Mouse (Mus musculus) liver, postnatal 0 days (tissue): Measurements from ENCODE around the gene Hdac8. TPM values are rescaled to one million over a fixed set of nuclear protein-coding genes. Genes with fewer than 3 reads are reported as not detected.

Experiments used
- ATAC-seq: fragments of 200-750 bp; cut with Nextera tagmentation; 2 replicates; pipeline ENCODE4 v1.8.0; 2017; ENCODE audit warnings: mild to moderate bottlenecking, moderate library complexity
- DNase-seq: peaks from one replicate; pipeline ENCODE4 v3.0.0-alpha.2; 2016
- H3K27ac ChIP-seq: fragments of 300-500 bp; sonication (generic); 2 replicates; pipeline ENCODE4 v1.5.1; 2014; ENCODE audit warnings: antibody characterized with exemption, moderate library complexity, mild to moderate bottlenecking, low read depth
- H3K27me3 ChIP-seq: fragments of 300-500 bp; sonication (generic); 2 replicates; pipeline ENCODE4 v1.6.1; 2014; ENCODE audit warnings: low read length, control low read depth, mixed read lengths; ENCODE audit not compliant: insufficient read depth
- H3K36me3 ChIP-seq: fragments of 300-500 bp; sonication (generic); replicated peaks from 2 replicates; pipeline ENCODE4 v1.6.1; 2014; ENCODE audit warnings: mild to moderate bottlenecking, control low read depth, low read length, moderate library complexity, mixed read lengths; ENCODE audit not compliant: insufficient read depth
- H3K4me1 ChIP-seq: fragments of 300-500 bp; sonication (generic); 2 replicates; pipeline ENCODE4 v1.6.1; 2014; ENCODE audit warnings: antibody characterized with exemption, mild to moderate bottlenecking, control low read depth; ENCODE audit not compliant: insufficient read depth
- H3K4me2 ChIP-seq: fragments of 300-500 bp; sonication (generic); 2 replicates; pipeline ENCODE4 v1.6.1; 2014; ENCODE audit warnings: low read depth, mild to moderate bottlenecking, low read length, moderate library complexity, mixed read lengths
- H3K4me3 ChIP-seq: fragments of 300-500 bp; sonication (generic); 2 replicates; pipeline ENCODE4 v1.5.1; 2014; ENCODE audit warnings: low read depth, low read length
- H3K9ac ChIP-seq: fragments of 300-500 bp; sonication (generic); replicated peaks from 2 replicates; pipeline ENCODE4 v1.6.1; 2014; ENCODE audit warnings: mild to moderate bottlenecking, moderate library complexity
- H3K9me3 ChIP-seq: fragments of 300-500 bp; sonication (generic); 2 replicates; pipeline ENCODE4 v1.6.1; 2016; ENCODE audit warnings: mild to moderate bottlenecking, control low read depth, low read length, mixed read lengths
- CTCF ChIP-seq: sonication (generic); IDR thresholded peaks from 2 replicates; pipeline ENCODE4 v1.5.1; 2016; ENCODE audit warnings: antibody characterized with exemption, low read depth
- EP300 ChIP-seq: IDR thresholded peaks from 2 replicates; pipeline ENCODE4 v1.6.1; 2016; ENCODE audit warnings: antibody characterized with exemption, low read depth, mild to moderate bottlenecking
- WGBS: fragments of 180-500 bp; shearing (Covaris S2); extraction: QIAGEN DNeasy Blood & Tissue Kit; methylation state at CpG from one replicate; pipeline ENCODE4 v1.1.7; 2014; ENCODE audit not compliant: insufficient replicate concordance; 5-methylcytosine and 5-hydroxymethylcytosine counted together
- polyA plus RNA-seq: library from polyadenylated mRNA; unstranded; fragments of >200 nt; fragmentation: Nextera tagmentation; extraction: Ambion mirVana; gene quantifications from 2 replicates; pipeline ENCODE4 v1.2.1, GENCODE M21; 2015

The Hdac8 gene
- polyA plus RNA-seq, 1 experiment from 2014 or later = 3.3 TPM

DNA sequence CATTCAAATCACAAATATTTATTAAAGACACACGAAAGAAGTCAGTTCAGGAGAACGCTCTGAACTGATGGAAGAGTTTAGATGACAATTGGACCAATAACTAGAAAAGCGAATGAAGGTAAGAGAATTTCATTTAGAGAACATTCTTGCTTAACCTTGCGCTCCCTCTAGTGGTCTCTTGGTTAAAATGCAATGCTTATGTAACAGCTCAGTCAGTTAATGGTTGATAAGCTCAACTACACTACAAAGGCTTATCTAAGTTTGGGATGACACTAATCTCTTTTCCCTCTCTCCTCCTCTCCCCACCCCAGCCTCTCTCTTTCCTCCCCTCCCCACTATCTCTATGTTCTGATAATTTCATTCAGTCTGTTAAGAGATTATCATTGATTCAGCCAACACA lies 26.2 kb downstream of the Hdac8 start:
- ATAC-seq = peak; percentile 25; the same call in 1 of the 2 replicates
- Histone ChIP-seq H3K36me3 (no peaks in the 10 kb centered on the region), H3K4me3 (no peak overlapping the region), H3K27ac (no peak overlapping the region), H3K4me2 (no peak overlapping the region), H3K9ac (no peak overlapping the region), H3K27me3 (no peaks in the 10 kb centered on the region), H3K9me3 (no peaks in the 10 kb centered on the region), H3K4me1 (no peaks in the 10 kb centered on the region)
- 20% methylated on average over 4 of the region's 4 CpGs for WGBS
- TF ChIP-seq EP300 (no peak), CTCF (peak; percentile 75)
- no peak for DNase-seq

DNA sequence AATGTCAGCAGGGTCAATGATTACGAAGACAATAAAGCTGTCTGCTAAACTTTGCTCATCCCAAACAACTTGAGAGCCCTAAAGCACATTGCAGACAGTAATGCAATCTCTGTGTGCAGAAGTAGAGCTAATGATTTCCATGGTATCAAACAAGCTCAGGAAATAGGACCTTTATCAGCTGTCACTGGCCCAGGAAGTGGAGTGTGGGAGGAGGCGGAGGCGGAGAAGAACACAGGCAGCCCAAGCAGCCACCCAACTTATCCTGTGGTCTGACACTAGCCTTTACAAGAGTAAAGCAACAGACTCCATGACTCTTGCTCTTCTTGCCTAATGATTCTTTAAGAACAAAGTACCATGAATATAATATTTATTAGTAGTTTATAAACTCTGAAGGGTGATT lies 26.7 kb downstream of the Hdac8 start:
- 61% methylated on average over 3 of the region's 3 CpGs for WGBS
- Histone ChIP-seq H3K4me3 (no peak overlapping the region), H3K9ac (no peak overlapping the region), H3K27me3 (no peaks in the 10 kb centered on the region), H3K36me3 (no peaks in the 10 kb centered on the region), H3K27ac (no peak overlapping the region), H3K9me3 (no peaks in the 10 kb centered on the region), H3K4me1 (no peaks in the 10 kb centered on the region), H3K4me2 (no peak overlapping the region)
- DNase-seq (no peak), ATAC-seq (0 out of 2 replicates have a peak, but pooled peaks have one; percentile 23)
- TF ChIP-seq CTCF (no peak), EP300 (no peak)

- ATAC-seq (no peak), DNase-seq (peak; percentile 57)
- no peak overlapping the region for H3K9ac ChIP-seq
- H3K4me1 ChIP-seq = no peaks in the 10 kb centered on the region
- no peak overlapping the region for H3K4me2 ChIP-seq
- WGBS = 42% methylated on average over 3 of the region's 3 CpGs
- H3K4me3 ChIP-seq = no peak overlapping the region
- no peak for TF ChIP-seq EP300
- peak; percentile 74 for TF ChIP-seq CTCF
- H3K9me3 ChIP-seq = no peaks in the 10 kb centered on the region
- no peak overlapping the region for H3K27ac ChIP-seq
- H3K36me3 ChIP-seq = no peaks in the 10 kb centered on the region
- H3K27me3 ChIP-seq = no peaks in the 10 kb centered on the region
These were observed 28.4 kb downstream of the Hdac8 start for GRCm38 (mm10) chrX:102476784-102477183.

GRCm38 (mm10) chrX:102475555-102475954 lies 29.6 kb downstream of the Hdac8 start:
- H3K4me1 ChIP-seq = no peaks in the 10 kb centered on the region
- no peaks in the 10 kb centered on the region for H3K9me3 ChIP-seq
- no peak overlapping the region for H3K4me2 ChIP-seq
- WGBS = 84% methylated on average over 5 of the region's 5 CpGs
- H3K27ac ChIP-seq = no peak overlapping the region
- H3K36me3 ChIP-seq = no peaks in the 10 kb centered on the region
- H3K4me3 ChIP-seq = no peak overlapping the region
- no peak for ATAC-seq
- TF ChIP-seq EP300 (no peak), CTCF (no peak)
- no peaks in the 10 kb centered on the region for H3K27me3 ChIP-seq
- DNase-seq = no peak
- H3K9ac ChIP-seq = no peak overlapping the region

DNA sequence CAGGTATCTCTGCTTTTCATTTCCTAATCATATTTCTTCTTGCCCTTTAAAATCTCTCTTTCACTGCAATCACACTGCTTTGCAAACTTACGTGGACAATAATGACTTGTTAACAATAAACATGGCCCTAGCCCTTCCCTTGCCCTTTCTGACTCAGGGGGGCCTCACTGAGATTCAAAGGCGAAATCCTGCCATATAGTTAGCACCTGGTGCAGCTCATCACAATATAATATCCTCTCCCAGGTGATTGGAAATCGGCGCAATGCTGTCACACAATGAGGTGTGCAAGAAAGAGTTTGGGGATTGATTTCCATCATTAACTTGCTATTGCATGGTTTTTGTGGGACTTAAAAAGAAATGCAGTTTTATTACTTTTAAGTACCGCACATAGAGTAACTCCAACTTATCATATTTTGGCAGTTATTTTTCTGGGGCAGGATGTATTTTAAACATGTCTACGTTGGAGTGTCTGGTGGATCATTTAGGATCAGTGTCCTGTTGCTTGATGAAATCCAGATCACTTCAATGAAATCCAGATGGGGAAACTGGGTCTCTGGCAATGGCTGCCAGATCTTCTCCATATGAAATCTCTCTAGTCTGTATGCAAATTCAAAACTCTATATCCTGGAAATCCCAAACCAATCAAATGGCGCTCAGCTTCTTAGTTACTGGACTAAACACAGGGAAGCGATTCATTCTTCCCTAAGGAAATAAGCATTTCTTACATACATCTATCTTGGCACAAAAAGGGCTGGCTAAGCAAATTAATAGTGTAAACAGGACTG lies 86.6 kb downstream of the Hdac8 start:
- ATAC-seq (no peak), DNase-seq (no peak)
- Histone ChIP-seq H3K9ac (no peak overlapping the region), H3K27ac (no peak overlapping the region), H3K36me3 (no peaks in the 10 kb centered on the region), H3K4me1 (no peaks in the 10 kb centered on the region), H3K4me3 (no peak overlapping the region), H3K9me3 (no peaks in the 10 kb centered on the region), H3K27me3 (no peaks in the 10 kb centered on the region), H3K4me2 (no peak overlapping the region)
- TF ChIP-seq EP300 (no peak), CTCF (no peak)
- 76% methylated on average over 8 of the region's 8 CpGs for WGBS

DNA sequence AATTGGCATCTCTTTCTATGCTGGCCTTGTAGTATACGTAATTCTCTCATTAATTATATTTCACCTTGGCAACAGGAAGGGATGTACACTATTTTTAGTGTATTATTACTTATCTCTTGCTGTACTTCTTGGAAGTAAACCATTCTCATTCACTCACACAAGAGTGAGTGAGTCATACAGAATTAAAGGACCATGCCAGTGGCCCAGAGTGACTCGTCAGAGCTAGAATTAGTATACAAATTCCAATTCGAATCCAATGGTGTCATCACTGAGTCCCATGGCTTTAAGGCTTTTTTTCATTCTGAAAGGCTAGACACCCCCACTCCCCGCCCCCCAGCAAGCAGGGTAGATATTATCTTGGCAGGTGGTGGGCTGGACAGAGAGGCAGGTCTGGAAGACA lies 88.2 kb downstream of the Hdac8 start:
- Histone ChIP-seq H3K4me1 (no peaks in the 10 kb centered on the region), H3K36me3 (no peaks in the 10 kb centered on the region), H3K27ac (no peak overlapping the region), H3K4me3 (no peak overlapping the region), H3K27me3 (no peaks in the 10 kb centered on the region), H3K9ac (no peak overlapping the region), H3K4me2 (no peak overlapping the region), H3K9me3 (no peaks in the 10 kb centered on the region)
- no peak for DNase-seq
- WGBS = 69% methylated on average over 4 of the region's 4 CpGs
- TF ChIP-seq CTCF = no peak
- TF ChIP-seq EP300 = no peak
- no peak for ATAC-seq

- no peaks in the 10 kb centered on the region for H3K36me3 ChIP-seq
- ATAC-seq (no peak), DNase-seq (no peak)
- H3K9ac ChIP-seq = no peak overlapping the region
- H3K4me2 ChIP-seq = no peak overlapping the region
- TF ChIP-seq CTCF = no peak
- TF ChIP-seq EP300 = no peak
- no peak overlapping the region for H3K4me3 ChIP-seq
- no peaks in the 10 kb centered on the region for H3K27me3 ChIP-seq
- H3K27ac ChIP-seq = no peak overlapping the region
- H3K4me1 ChIP-seq = no peaks in the 10 kb centered on the region
- no peaks in the 10 kb centered on the region for H3K9me3 ChIP-seq
- WGBS = 59% methylated on average over 4 of the region's 4 CpGs
These were observed 88.8 kb downstream of the Hdac8 start for GRCm38 (mm10) chrX:102416386-102416785.
